Mouse (Mus musculus) intestine, embryonic 16.5 days (tissue): ENCODE results near the gene Lrrc34. TPM values are rescaled to one million over a fixed set of nuclear protein-coding genes. Genes with fewer than 3 reads are reported as not detected.

Source experiments
- ATAC-seq: fragments of 200-750 bp; cut with Nextera tagmentation; 2 replicates; pipeline ENCODE4 v1.8.0; 2017; ENCODE audit warnings: moderate TSS enrichment, moderate library complexity
- H3K27ac ChIP-seq: fragments of 300-500 bp; sonication (generic); 2 replicates; pipeline ENCODE4 v1.5.1; 2014; ENCODE audit warnings: mild to moderate bottlenecking, low read length
- H3K27me3 ChIP-seq: fragments of 300-500 bp; sonication (generic); replicated peaks from 2 replicates; pipeline ENCODE4 v1.6.1; 2014; ENCODE audit warnings: low read length, control low read depth, mixed read lengths; ENCODE audit not compliant: control insufficient read depth, insufficient read depth
- H3K36me3 ChIP-seq: fragments of 300-500 bp; sonication (generic); 2 replicates; pipeline ENCODE4 v1.6.1; 2014; ENCODE audit warnings: low read length, control low read depth; ENCODE audit not compliant: control insufficient read depth, insufficient read depth
- H3K4me1 ChIP-seq: fragments of 300-500 bp; sonication (generic); 2 replicates; pipeline ENCODE4 v1.6.1; 2014; ENCODE audit warnings: low read length, control low read depth, mixed read lengths; ENCODE audit not compliant: control insufficient read depth, insufficient read depth
- H3K4me2 ChIP-seq: fragments of 300-500 bp; sonication (generic); 2 replicates; pipeline ENCODE4 v1.6.1; 2014; ENCODE audit warnings: low read depth, low read length, control low read depth
- H3K4me3 ChIP-seq: fragments of 300-500 bp; sonication (generic); 2 replicates; pipeline ENCODE4 v1.5.1; 2014; ENCODE audit warnings: mild to moderate bottlenecking, low read length
- H3K9ac ChIP-seq: fragments of 300-500 bp; sonication (generic); 2 replicates; pipeline ENCODE4 v1.6.1; 2014; ENCODE audit warnings: low read depth, low read length
- H3K9me3 ChIP-seq: fragments of 300-500 bp; sonication (generic); 2 replicates; pipeline ENCODE4 v1.6.1; 2016; ENCODE audit warnings: low read length, control low read depth; ENCODE audit not compliant: control insufficient read depth
- WGBS: fragments of 180-500 bp; shearing (Covaris S2); extraction: QIAGEN DNeasy Blood & Tissue Kit; methylation state at CpG from one replicate; pipeline ENCODE4 v1.1.7; 2014; 5-methylcytosine and 5-hydroxymethylcytosine counted together
- polyA plus RNA-seq: library from polyadenylated mRNA; unstranded; fragments of >200 nt; fragmentation: Nextera tagmentation; extraction: Ambion mirVana; gene quantifications from 2 replicates; pipeline ENCODE4 v1.2.1, GENCODE M21; 2015

Lrrc34 gene
- 0.23 and 0.38 TPM in 2 replicates for polyA plus RNA-seq

GRCm38 (mm10) chr3:30647440-30648090 is at the start of gene Lrrc34:
TSS of gene Lrrc34 (minus strand) at chr3:30647869.
- peak within 1 kb of the TSS; percentile 62 for H3K9ac ChIP-seq
- H3K27ac ChIP-seq = no peak within 1 kb of the TSS
- 4% methylated on average over 25 of the region's 25 CpGs for WGBS
- no peaks in the 10 kb centered on the region for H3K9me3 ChIP-seq
- H3K27me3 ChIP-seq = peaks cover 6% of the 10 kb centered on the region; the same call in 1 of the 2 replicates
- H3K4me1 ChIP-seq = peaks cover 13% of the 10 kb centered on the region
- peak; percentile 86 for ATAC-seq
- H3K4me2 ChIP-seq = peak within 1 kb of the TSS; percentile 74
- H3K4me3 ChIP-seq = peak within 1 kb of the TSS; percentile 44
- H3K36me3 ChIP-seq = no peaks in the 10 kb centered on the region

- WGBS = 9% methylated on average over 2 of the region's 2 CpGs
- H3K27me3 ChIP-seq = no peaks in the 10 kb centered on the region
- H3K9ac ChIP-seq = no peak overlapping the region
- no peaks in the 10 kb centered on the region for H3K36me3 ChIP-seq
- no peaks in the 10 kb centered on the region for H3K4me1 ChIP-seq
- no peak overlapping the region for H3K27ac ChIP-seq
- H3K9me3 ChIP-seq = no peaks in the 10 kb centered on the region
- H3K4me2 ChIP-seq = no peak overlapping the region
- no peak for ATAC-seq
- H3K4me3 ChIP-seq = no peak overlapping the region
These were observed 48.7 kb upstream of the Lrrc34 start for GRCm38 (mm10) chr3:30696346-30696745.

- no peak for ATAC-seq
- Histone ChIP-seq H3K36me3 (no peaks in the 10 kb centered on the region), H3K4me2 (no peak overlapping the region), H3K4me3 (no peak overlapping the region), H3K27ac (no peak overlapping the region), H3K9ac (no peak overlapping the region), H3K9me3 (no peaks in the 10 kb centered on the region), H3K27me3 (no peaks in the 10 kb centered on the region), H3K4me1 (no peaks in the 10 kb centered on the region)
- WGBS = 95% methylated on average over 2 of the region's 2 CpGs
These were observed 48.0 kb upstream of the Lrrc34 start for GRCm38 (mm10) chr3:30695661-30696060.

GRCm38 (mm10) chr3:30690976-30691375 is 43.3 kb upstream of the Lrrc34 start:
- 47% methylated on average over 7 of the region's 7 CpGs for WGBS
- no peak overlapping the region for H3K27ac ChIP-seq

DNA sequence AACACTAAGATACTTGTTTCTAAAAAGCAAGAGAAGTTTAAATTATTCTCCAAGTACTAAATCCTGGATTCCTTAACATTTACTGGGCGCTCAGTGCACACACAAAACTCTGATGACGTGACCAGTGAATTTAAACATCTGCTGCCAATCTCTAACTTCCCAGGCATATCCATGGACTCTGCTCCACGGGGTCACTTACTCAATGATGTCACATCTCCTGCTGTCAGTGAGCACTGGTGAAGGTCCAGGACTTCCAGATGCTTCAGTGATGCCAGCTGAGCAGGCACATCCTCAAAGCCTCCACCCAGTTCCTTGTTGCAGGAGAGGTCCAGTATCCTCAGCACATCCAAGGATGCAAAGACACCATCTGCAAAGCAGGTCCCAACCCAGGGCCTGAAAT is 39.5 kb upstream of the Lrrc34 start:
- Histone ChIP-seq H3K4me3 (no peak overlapping the region), H3K4me1 (no peaks in the 10 kb centered on the region), H3K9me3 (no peaks in the 10 kb centered on the region), H3K4me2 (no peak overlapping the region), H3K36me3 (no peaks in the 10 kb centered on the region), H3K27me3 (no peaks in the 10 kb centered on the region), H3K27ac (no peak overlapping the region), H3K9ac (no peak overlapping the region)
- WGBS = 76% methylated on average over 3 of the region's 3 CpGs
- no peak for ATAC-seq

More at GRCm38 (mm10) chr3:30690976-30691375, 43.3 kb upstream of the Lrrc34 start:
- no peaks in the 10 kb centered on the region for H3K27me3 ChIP-seq
- no peak for ATAC-seq
- H3K4me3 ChIP-seq = no peak overlapping the region
- no peaks in the 10 kb centered on the region for H3K36me3 ChIP-seq
- H3K4me2 ChIP-seq = no peak overlapping the region
- H3K4me1 ChIP-seq = no peaks in the 10 kb centered on the region
- no peaks in the 10 kb centered on the region for H3K9me3 ChIP-seq
- no peak overlapping the region for H3K9ac ChIP-seq

GRCm38 (mm10) chr3:30683190-30683589 is 35.5 kb upstream of the Lrrc34 start:
- Histone ChIP-seq H3K4me2 (no peak overlapping the region), H3K27me3 (no peaks in the 10 kb centered on the region), H3K36me3 (no peaks in the 10 kb centered on the region), H3K9ac (no peak overlapping the region), H3K27ac (no peak overlapping the region), H3K4me3 (no peak overlapping the region), H3K4me1 (no peaks in the 10 kb centered on the region), H3K9me3 (no peaks in the 10 kb centered on the region)
- ATAC-seq = no peak
- WGBS = 74% methylated on average over 6 of the region's 6 CpGs

- Histone ChIP-seq H3K4me3 (no peak overlapping the region), H3K36me3 (no peaks in the 10 kb centered on the region), H3K4me1 (no peaks in the 10 kb centered on the region), H3K9me3 (no peaks in the 10 kb centered on the region), H3K27ac (no peak overlapping the region), H3K27me3 (no peaks in the 10 kb centered on the region), H3K9ac (no peak overlapping the region), H3K4me2 (no peak overlapping the region)
- ATAC-seq = no peak
- 85% methylated on average over 9 of the region's 9 CpGs for WGBS
These were observed 10.8 kb upstream of the Lrrc34 start for GRCm38 (mm10) chr3:30658486-30658885.

- 75% methylated on average over 5 of the region's 5 CpGs for WGBS
- H3K4me3 ChIP-seq = no peak overlapping the region
- H3K4me2 ChIP-seq = no peak overlapping the region
- no peaks in the 10 kb centered on the region for H3K27me3 ChIP-seq
- H3K4me1 ChIP-seq = no peaks in the 10 kb centered on the region
- no peak overlapping the region for H3K27ac ChIP-seq
- no peaks in the 10 kb centered on the region for H3K36me3 ChIP-seq
- H3K9me3 ChIP-seq = no peaks in the 10 kb centered on the region
- no peak overlapping the region for H3K9ac ChIP-seq
- ATAC-seq = no peak
These were observed 8.3 kb upstream of the Lrrc34 start for GRCm38 (mm10) chr3:30655937-30656336.

DNA sequence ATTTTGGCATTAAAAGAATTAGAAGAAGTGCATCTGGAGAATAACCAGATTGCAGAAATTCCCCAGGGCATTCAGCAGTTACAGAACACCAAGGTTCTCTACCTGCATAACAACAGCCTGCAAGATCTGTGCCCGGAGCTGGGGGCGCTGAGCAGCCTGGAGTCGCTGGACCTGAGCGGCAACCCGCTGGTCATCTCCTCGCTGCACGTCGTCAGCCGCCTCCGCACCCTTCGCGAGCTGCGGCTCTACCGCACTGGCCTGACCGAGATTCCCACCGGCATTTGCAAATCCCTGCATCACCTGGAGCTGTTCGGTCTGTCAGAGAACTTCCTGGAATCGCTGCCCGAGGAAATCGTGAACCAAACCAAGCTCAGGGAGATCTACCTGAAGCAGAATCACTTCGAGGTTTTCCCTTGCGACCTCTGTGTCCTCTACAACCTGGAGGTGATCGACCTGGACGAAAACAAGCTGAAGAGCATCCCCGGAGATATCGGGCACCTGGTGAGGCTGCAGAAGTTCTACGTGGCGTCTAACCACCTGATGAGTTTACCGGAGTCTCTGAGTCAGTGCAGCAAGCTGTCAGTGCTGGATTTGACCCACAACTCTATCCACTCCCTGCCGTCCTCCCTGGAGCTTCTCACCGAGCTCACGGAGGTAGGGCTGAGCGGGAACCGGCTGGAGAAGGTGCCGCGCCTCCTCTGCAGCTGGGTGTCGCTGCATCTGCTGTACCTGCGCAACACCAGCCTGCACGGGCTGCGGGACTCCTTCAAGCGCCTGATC is 2.6 kb upstream of the Lrrc34 start:
- H3K9ac ChIP-seq = peak overlapping the region; percentile 38
- peaks cover 6% of the 10 kb centered on the region; the same call in 1 of the 2 replicates for H3K27me3 ChIP-seq
- no peak overlapping the region for H3K27ac ChIP-seq
- WGBS = under 1% methylated on average over 41 of the region's 41 CpGs
- H3K4me1 ChIP-seq = peaks cover 13% of the 10 kb centered on the region
- peak; percentile 86 for ATAC-seq
- no peaks in the 10 kb centered on the region for H3K36me3 ChIP-seq
- peak overlapping the region; percentile 75 for H3K4me2 ChIP-seq
- H3K9me3 ChIP-seq = no peaks in the 10 kb centered on the region
- peak overlapping the region; percentile 45 for H3K4me3 ChIP-seq
